Mouse (Mus musculus) heart, embryonic 11.5 days (tissue): ENCODE results near the gene Zc2hc1c. TPM values are rescaled to one million over a fixed set of nuclear protein-coding genes. Genes with fewer than 3 reads are reported as not detected.
A peak's percentile ranks its signal among the peaks of the same experiment; 100 is the strongest.

Source experiments
- ATAC-seq: fragments of 200-750 bp; cut with Nextera tagmentation; replicated peaks from 2 replicates; pipeline ENCODE4 v1.8.0; 2017; ENCODE audit warnings: moderate library complexity; ENCODE audit not compliant: insufficient number of reproducible peaks, low FRiP score, low TSS enrichment
- H3K27ac ChIP-seq: fragments of 300-500 bp; sonication (generic); 2 replicates; pipeline ENCODE4 v1.5.1; 2014; ENCODE audit warnings: mild to moderate bottlenecking, low read depth, low read length
- H3K27me3 ChIP-seq: fragments of 300-500 bp; sonication (generic); 2 replicates; pipeline ENCODE4 v1.6.1; 2014; ENCODE audit warnings: mild to moderate bottlenecking, low read length, mixed read lengths; ENCODE audit not compliant: control insufficient read depth, insufficient read depth
- H3K36me3 ChIP-seq: fragments of 300-500 bp; sonication (generic); 2 replicates; pipeline ENCODE4 v1.6.1; 2014; ENCODE audit warnings: mild to moderate bottlenecking, low read length, moderate library complexity, mixed read lengths; ENCODE audit not compliant: control insufficient read depth, insufficient read depth
- H3K4me1 ChIP-seq: fragments of 300-500 bp; sonication (generic); 2 replicates; pipeline ENCODE4 v1.6.1; 2014; ENCODE audit warnings: low read length; ENCODE audit not compliant: control insufficient read depth, insufficient read depth
- H3K4me2 ChIP-seq: fragments of 300-500 bp; sonication (generic); 2 replicates; pipeline ENCODE4 v1.6.1; 2014; ENCODE audit warnings: mild to moderate bottlenecking, moderate library complexity
- H3K4me3 ChIP-seq: fragments of 300-500 bp; sonication (generic); 2 replicates; pipeline ENCODE4 v1.5.1; 2014; ENCODE audit warnings: low read depth, low read length
- H3K9ac ChIP-seq: fragments of 300-500 bp; sonication (generic); 2 replicates; pipeline ENCODE4 v1.6.1; 2014; ENCODE audit warnings: mild to moderate bottlenecking, low read depth, low read length, moderate library complexity
- H3K9me3 ChIP-seq: fragments of 300-500 bp; sonication (generic); replicated peaks from 2 replicates; pipeline ENCODE4 v1.6.1; 2016; ENCODE audit warnings: low read length; ENCODE audit not compliant: control insufficient read depth
- WGBS: fragments of 180-500 bp; shearing (Covaris S2); extraction: QIAGEN DNeasy Blood & Tissue Kit; methylation state at CpG from one replicate; pipeline ENCODE4 v1.1.7; 2014; ENCODE audit not compliant: insufficient replicate concordance; 5-methylcytosine and 5-hydroxymethylcytosine counted together
- polyA plus RNA-seq: library from polyadenylated mRNA; unstranded; fragments of >200 nt; fragmentation: Nextera tagmentation; extraction: Ambion mirVana; gene quantifications from 2 replicates; pipeline ENCODE4 v1.2.1, GENCODE M21; 2014

Zc2hc1c gene
- polyA plus RNA-seq, 1 experiment from 2014 or later, result 0.93 TPM

GRCm38 (mm10) chr12:85289157-85290000 lies 988 bp downstream of the Zc2hc1c start:
- no peaks in the 10 kb centered on the region for H3K36me3 ChIP-seq
- no peaks in the 10 kb centered on the region; the same call in 1 of the 2 replicates for H3K9me3 ChIP-seq
- H3K27me3 ChIP-seq, result peaks cover 5% of the 10 kb centered on the region
- peaks cover 11% of the 10 kb centered on the region; the same call in 1 of the 2 replicates for H3K4me1 ChIP-seq
- peak overlapping the region; percentile 58 for H3K4me3 ChIP-seq
- H3K9ac ChIP-seq, result peak overlapping the region; percentile 76; the same call in 1 of the 2 replicates
- WGBS, result 53% methylated on average over 24 of the region's 24 CpGs
- ATAC-seq, result no peak
- H3K27ac ChIP-seq, result no peak overlapping the region
- H3K4me2 ChIP-seq, result peak overlapping the region; percentile 87

GRCm38 (mm10) chr12:85290633-85291032 lies 2.2 kb downstream of the Zc2hc1c start:
- Histone ChIP-seq H3K36me3 (no peaks in the 10 kb centered on the region), H3K9me3 (no peaks in the 10 kb centered on the region; the same call in 1 of the 2 replicates), H3K27ac (no peak overlapping the region), H3K4me3 (no peak overlapping the region), H3K27me3 (peaks cover 5% of the 10 kb centered on the region), H3K4me1 (peaks cover 11% of the 10 kb centered on the region; the same call in 1 of the 2 replicates), H3K4me2 (no peak overlapping the region), H3K9ac (no peak overlapping the region)
- 75% methylated on average over 10 of the region's 10 CpGs for WGBS
- no peak for ATAC-seq

- Histone ChIP-seq H3K9ac (no peak overlapping the region), H3K4me3 (no peak overlapping the region), H3K36me3 (no peaks in the 10 kb centered on the region), H3K27me3 (peaks cover 5% of the 10 kb centered on the region), H3K9me3 (no peaks in the 10 kb centered on the region; the same call in 1 of the 2 replicates), H3K4me2 (no peak overlapping the region), H3K27ac (no peak overlapping the region), H3K4me1 (peaks cover 11% of the 10 kb centered on the region; the same call in 1 of the 2 replicates)
- ATAC-seq, result no peak
These were observed 3.1 kb downstream of the Zc2hc1c start for GRCm38 (mm10) chr12:85291541-85291940.

GRCm38 (mm10) chr12:85292288-85292687 lies 3.9 kb downstream of the Zc2hc1c start:
- peaks cover 11% of the 10 kb centered on the region; the same call in 1 of the 2 replicates for H3K4me1 ChIP-seq
- WGBS, result 55% methylated on average over 6 of the region's 6 CpGs
- H3K4me2 ChIP-seq, result no peak overlapping the region
- H3K9ac ChIP-seq, result no peak overlapping the region
- no peaks in the 10 kb centered on the region for H3K36me3 ChIP-seq
- no peak for ATAC-seq
- H3K27ac ChIP-seq, result no peak overlapping the region
- H3K9me3 ChIP-seq, result no peaks in the 10 kb centered on the region; the same call in 1 of the 2 replicates
- peaks cover 5% of the 10 kb centered on the region for H3K27me3 ChIP-seq
- no peak overlapping the region for H3K4me3 ChIP-seq

GRCm38 (mm10) chr12:85292906-85293305 lies 4.5 kb downstream of the Zc2hc1c start:
- Histone ChIP-seq H3K9me3 (no peaks in the 10 kb centered on the region; the same call in 1 of the 2 replicates), H3K27me3 (peaks cover 5% of the 10 kb centered on the region), H3K9ac (no peak overlapping the region), H3K4me1 (peaks cover 11% of the 10 kb centered on the region; the same call in 1 of the 2 replicates), H3K36me3 (no peaks in the 10 kb centered on the region), H3K27ac (no peak overlapping the region), H3K4me2 (no peak overlapping the region), H3K4me3 (no peak overlapping the region)
- no peak for ATAC-seq

GRCm38 (mm10) chr12:85295506-85295905 lies 7.1 kb downstream of the Zc2hc1c start:
- Histone ChIP-seq H3K27ac (no peak overlapping the region), H3K27me3 (no peaks in the 10 kb centered on the region; the same call in 1 of the 2 replicates), H3K4me3 (no peak overlapping the region), H3K4me2 (no peak overlapping the region), H3K36me3 (peaks cover 2% of the 10 kb centered on the region; the same call in 1 of the 2 replicates), H3K4me1 (peaks cover 3% of the 10 kb centered on the region; the same call in 1 of the 2 replicates), H3K9me3 (no peaks in the 10 kb centered on the region; the same call in 1 of the 2 replicates), H3K9ac (no peak overlapping the region)
- no peak for ATAC-seq
- WGBS, result 79% methylated on average over 2 of the region's 2 CpGs

GRCm38 (mm10) chr12:85296915-85297314 lies 8.5 kb downstream of the Zc2hc1c start:
- ATAC-seq, result no peak
- peaks cover 10% of the 10 kb centered on the region for H3K36me3 ChIP-seq
- no peak overlapping the region for H3K4me3 ChIP-seq
- no peak overlapping the region for H3K9ac ChIP-seq
- H3K27ac ChIP-seq, result no peak overlapping the region
- H3K27me3 ChIP-seq, result no peaks in the 10 kb centered on the region
- WGBS, result 77% methylated on average over 5 of the region's 5 CpGs
- no peak overlapping the region for H3K4me2 ChIP-seq
- H3K4me1 ChIP-seq, result peaks cover 3% of the 10 kb centered on the region; the same call in 1 of the 2 replicates
- H3K9me3 ChIP-seq, result no peaks in the 10 kb centered on the region; the same call in 1 of the 2 replicates

- Histone ChIP-seq H3K9ac (no peak overlapping the region), H3K36me3 (peaks cover 13% of the 10 kb centered on the region), H3K27ac (no peak overlapping the region), H3K4me3 (no peak overlapping the region), H3K4me1 (peaks cover under 1% of the 10 kb centered on the region; the same call in 1 of the 2 replicates), H3K27me3 (no peaks in the 10 kb centered on the region), H3K4me2 (no peak overlapping the region), H3K9me3 (no peaks in the 10 kb centered on the region; the same call in 1 of the 2 replicates)
- no peak for ATAC-seq
- WGBS, result 78% methylated on average over 10 of the region's 10 CpGs
These were observed 9.1 kb downstream of the Zc2hc1c start for GRCm38 (mm10) chr12:85297345-85297997.
